Mouse (Mus musculus) left cerebral cortex, adult 8-10 months (tissue): ENCODE results near the gene Jakmip3. TPM values are rescaled to one million over a fixed set of nuclear protein-coding genes. Genes with fewer than 3 reads are reported as not detected.

Experiments
- DNase-seq, 2 experiments: peaks; one replicate each; pipeline ENCODE4 v3.0.0; 2022; ENCODE audit warnings: low spot score in 2 of 2
- total RNA-seq, 4 experiments: library from RNA; stranded (reverse); gene quantifications; 2 replicates each; pipeline ENCODE4 v1.2.4; 2022

The Jakmip3 gene
- total RNA-seq, 4 experiments from 2014 or later: 43.6 to 52.7 (median 51.6) TPM

DNA sequence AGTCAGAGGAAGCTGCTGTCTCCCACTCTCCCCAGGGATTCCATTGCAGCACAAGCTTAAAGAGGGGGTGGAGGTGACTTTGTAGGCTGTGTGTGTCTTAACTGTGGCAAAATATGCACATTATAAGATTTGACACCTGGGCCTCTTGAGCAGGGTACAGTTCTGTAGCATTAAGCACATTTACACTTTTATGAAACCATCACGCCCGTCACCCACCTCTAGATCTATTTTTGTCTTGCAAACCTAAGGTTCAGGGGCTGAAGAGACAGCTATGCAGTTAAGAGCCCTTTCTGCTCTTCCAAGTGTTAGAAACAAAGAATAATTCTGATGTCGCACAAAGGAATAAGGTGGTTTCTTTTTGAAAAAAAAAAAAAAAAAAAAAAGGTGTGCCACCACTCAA lies 5.1 kb downstream of the Jakmip3 start:
- no peak for DNase-seq

DNA sequence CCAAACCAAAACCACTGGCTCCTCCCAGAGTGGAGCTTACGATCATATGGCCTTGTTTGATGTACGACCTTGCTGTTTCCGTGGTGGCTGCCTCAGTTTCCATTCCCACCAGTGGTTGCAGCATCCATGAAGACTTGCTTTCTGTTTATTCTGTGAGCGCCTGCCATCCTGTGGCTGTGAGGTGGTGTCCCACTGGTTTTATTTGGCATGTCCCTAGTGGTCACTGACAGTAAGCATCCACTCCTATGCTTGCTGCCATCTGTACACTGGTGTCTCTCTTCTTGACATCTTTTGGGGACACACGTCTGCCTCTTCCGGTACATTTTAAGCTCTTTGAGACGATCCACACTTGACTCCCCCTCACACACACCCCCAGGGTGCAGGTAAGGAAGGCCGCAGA lies 7.2 kb downstream of the Jakmip3 start:
- no peak for DNase-seq

DNA sequence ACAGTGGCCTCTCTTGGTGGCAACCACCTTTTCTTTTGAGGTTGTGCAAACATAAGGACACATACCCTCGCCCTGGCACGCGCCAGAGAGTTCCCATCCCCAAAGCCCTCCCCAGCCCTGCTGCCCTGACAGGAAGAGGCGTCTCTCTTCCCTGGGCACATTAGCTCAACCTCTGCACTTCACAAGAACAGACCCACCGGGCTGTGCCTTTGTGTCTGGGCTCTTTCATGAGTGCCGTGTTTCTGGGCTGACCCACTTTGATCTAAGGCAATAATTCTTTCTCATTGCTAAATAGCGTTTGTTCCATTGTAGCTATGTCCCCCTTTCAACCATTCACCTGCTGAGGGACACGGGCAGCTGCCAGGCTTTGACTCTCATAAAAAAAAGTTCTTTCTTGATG lies 7.8 kb downstream of the Jakmip3 start:
- no peak for DNase-seq

DNA sequence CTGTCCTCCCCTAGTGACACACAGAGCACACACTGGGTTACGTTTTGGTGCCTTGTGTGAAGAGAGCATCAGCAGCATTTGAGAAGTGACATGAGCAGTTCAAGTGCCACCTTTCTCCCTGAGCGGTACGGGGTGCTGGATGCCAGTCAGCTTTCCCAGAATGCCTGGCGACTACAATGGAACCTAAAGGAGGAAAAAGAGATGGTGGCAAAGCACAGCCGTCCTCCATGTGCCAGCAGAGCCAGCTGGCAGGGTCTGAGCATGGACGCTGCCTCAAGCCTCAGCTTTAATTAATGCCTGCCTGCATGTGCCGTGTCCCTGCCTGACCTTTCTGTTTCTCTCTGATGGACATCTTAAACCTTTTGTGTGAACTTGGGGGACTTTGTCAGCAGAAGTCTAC lies 15.3 kb downstream of the Jakmip3 start:
- no peak for DNase-seq

DNA sequence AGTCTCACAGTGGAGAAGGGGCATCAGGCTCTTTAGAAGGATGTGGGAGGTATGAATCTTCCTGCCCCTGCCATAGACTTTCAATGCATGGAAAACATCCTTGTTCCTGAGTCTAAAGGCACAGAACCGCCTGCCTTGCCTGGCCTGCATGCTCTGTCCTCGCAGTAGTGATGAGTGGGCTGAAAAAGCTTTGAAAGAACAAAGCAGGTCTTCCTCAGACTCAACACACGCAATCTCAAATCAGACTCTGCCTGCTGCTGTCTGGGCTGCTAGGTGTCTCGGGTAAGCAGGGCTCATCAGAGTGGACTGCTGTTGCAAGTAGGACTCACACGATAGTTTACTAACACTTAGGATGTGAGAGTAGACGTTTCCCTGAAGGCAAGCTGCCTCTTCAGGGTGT lies 16.6 kb downstream of the Jakmip3 start:
- DNase-seq: no peak

DNA sequence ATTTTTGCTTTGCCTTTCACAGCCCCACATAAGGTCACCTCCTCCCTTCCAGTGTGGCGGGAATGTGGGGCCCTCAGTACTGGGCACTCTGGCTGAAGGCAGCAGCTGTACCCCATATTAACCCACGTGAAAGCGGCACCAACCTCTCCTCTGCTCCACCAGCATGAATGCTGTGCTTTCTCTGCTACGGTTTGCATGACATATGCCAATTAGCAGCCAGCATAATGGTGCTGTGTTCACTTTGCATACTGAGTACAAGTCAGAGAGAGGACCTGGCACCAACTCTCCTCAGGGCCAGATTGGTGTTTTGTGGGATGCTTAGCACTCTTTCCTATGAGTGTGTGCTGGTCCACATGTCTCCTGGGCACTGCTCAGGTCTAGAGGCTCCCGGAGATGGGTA lies 19.2 kb downstream of the Jakmip3 start:
- no peak for DNase-seq

DNA sequence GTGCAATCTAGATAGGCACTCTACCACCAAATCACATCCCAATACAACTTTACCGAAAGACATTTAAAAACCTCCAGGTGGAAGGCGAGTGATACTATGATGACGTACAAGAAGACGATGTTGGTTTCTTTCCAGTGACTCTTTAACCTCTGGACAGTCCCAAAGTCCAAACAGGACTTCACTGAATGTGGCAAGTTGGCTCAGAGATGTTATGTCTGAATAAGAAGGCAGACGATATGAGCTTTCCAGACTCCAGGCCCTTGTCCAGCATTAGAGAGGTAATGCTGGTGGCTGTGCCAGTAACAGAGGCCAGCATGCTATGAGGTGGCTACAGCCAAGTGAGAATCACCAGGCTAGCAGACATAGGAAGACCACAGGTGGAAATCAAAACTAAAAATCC lies 23.2 kb downstream of the Jakmip3 start:
- no peak for DNase-seq

DNA sequence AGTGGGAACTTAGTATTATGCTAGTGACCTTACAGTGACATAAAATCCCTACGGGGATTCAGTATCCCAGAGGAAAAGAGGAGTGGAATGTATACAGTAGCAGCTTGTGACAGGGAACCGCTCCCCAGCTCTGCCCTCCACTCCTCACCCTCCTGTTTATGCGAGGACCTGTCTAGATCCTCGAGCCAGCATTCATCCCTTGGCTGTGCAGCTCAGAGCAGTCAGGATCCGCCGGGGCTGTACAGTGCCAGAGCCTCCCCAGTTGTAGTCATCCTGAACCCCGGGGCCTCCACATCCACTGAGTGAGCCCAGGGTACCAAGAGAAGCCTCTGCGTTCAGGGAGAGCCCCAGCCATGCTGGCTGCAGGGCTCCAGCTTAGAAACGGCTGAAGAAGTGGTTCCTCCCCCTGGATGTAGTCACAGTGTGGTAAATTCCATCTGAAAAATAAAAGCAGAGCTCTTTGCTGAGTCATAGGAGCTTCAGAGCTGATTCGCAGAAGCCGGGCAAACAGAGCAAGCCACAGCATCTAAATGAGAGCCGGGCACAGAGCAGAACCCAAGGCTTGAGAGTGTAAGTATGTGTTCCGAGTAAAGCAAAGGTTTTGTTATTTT lies 27.6 kb downstream of the Jakmip3 start:
- peak; percentile 18 to 58 for DNase-seq

DNA sequence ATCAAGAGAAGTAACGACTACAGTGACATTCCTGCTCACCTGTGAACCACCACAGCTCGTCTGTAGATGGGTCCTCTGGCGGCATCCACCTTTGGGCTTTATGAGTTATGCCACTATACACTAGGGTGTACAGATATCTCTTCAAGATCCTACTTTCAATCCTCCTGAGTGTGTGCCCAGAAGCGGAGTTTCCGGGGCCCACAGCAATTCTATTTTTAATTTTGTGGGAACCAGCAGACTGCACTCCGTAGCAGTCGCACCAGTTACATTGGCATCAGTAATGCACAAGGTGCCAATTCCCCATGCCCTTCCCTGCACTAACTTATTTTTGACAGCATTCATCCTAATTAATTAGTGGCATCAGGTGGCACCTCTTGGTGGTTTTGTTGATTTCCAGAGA lies 37.0 kb downstream of the Jakmip3 start:
- DNase-seq: no peak

DNA sequence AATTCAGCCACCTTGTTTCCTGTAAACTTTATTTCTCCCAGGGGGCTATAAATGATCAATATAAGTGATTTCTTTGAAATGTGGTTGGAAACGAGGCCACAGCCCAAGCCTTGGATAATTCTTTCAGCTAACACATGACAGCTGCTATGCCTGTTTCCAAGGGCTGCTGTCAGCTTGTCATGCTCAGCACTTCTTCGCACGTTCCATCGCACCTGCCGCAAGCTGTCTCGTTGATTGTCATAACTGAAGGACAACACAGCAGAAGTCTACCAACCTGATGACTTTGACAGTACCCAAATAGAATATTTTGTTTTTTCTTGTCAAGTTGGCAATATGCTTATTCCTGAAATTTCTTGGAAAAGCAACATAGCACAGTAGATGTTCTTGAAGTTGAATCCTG lies 44.0 kb downstream of the Jakmip3 start:
- DNase-seq: no peak

DNA sequence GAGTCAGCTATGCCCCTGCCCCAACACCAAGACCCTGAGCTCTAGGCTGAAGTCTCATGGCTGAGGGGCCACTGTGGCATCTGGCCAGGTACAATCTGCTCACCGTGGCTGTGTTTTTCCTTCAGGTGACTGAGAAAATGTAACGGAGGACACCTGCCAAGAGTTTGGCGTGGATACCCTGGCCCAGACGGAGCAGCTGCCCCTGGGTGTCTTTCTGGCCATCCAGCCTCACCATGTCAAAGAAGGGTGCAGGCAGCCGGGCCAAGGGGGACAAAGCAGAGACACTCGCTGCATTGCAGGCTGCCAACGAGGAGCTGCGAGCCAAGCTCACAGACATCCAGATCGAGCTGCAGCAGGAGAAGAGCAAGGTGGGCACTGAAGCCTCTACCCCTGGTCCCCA lies 48.6 kb downstream of the Jakmip3 start:
- no peak for DNase-seq

DNA sequence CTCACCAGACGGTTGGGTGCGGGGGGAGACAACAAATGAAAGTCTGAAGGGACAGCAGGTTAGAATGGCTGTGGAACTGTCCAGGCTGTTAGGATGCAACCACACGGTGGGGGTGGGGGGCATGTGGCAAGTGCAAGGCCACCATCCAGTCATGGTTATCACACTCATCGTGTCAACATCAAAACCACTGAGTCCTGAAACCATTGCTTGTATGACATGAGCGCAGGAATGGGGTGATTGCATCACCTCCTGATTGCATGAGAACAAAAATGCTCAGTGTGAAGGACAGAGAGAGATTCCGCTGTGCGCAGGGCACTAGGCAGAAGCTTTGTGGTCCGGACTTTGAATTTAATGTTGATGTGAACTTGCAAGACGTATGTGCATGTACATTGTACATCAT lies 62.2 kb downstream of the Jakmip3 start:
- no peak for DNase-seq

DNA sequence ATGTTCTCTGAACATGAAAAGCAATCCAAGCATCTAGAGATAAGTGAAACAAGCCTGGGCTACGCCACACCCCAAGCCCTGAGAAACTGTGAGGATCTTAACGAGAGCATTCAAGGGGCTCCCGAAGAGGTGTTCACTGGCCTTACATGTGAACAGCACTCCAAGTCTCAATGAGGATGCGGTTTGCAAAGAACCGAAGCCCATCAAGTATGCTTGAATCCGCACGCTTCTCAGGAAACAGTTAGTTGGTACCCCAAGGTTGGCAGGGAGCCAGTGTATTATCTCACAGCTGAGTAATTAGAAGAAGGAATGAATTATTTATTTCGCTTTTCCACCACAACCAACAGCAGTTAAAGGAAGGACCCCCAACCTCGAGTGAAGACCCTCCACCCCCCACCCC lies 62.7 kb downstream of the Jakmip3 start:
- no peak for DNase-seq

DNA sequence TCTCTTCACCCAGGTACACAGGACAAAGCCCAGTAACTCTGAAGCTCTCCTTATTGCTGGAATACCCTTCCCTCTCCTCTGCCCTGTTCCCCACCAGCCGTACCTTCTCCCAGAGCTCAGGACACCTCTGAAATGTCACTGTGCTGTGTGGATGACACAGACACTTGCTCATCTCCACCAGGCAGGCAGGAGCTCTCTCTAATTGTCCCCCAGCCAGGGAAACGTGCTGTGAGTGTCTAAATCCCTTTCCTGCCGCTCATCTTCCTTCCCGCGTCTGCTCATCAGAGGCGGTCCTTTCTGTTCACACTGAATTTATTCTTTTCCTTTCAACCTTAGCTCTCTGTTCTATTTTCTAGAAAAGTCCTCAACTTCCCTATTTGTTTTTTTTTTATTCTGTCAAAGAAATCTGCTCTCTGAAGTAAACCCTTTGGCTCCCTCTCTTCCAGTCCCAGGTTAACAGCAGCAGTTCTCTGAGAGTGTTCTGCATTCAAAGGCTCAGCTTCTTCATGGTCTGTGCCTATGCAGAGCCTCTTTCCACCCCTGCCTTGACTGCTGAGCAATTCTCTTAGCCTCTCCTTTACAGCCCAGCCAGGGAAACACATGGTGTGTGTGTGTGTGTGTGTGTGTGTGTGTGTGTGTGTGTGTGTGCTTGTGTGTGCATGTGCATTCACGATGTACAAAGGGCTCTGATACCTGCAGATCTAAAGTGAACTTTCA lies 69.4 kb downstream of the Jakmip3 start:
- no peak for DNase-seq

DNA sequence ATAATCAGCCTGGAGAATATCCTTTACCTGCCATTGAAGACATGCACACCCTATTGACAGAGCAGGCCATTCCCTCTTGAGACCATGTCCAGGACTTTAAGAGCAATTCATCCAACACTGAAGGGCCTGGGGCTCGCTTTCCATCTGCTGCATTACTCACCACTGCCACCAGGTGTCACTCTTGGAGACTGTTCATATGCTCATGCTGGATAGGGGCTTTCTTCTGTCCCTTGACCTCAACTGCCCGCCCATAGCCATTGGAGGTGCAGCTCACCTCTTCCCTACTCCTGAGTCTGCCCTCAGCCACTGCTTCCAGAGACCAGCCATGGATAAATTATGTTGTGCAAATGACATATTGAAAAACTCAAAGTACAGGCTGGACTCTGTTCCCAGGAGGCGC lies 70.5 kb downstream of the Jakmip3 start:
- peak in 1 of 2 experiments; percentile 55 for DNase-seq

DNA sequence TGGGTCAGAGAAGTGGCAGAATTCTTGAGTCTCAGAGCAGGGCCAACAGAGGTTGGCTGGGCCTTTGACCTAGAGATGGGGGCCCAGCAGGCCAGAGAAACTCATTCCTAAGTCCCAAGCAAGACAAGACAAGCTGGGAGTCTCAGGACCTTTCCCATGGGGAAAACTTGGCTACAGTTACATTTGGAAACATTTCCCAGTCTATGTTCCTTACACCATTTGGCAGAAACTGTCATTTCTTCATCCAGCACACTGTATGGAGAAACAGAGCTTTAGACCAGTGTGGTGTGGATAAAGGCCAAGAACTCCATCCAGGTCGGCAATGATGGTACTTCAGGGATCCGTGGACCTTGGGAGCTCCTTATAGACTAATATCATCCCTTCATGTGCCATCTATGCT lies 71.1 kb downstream of the Jakmip3 start:
- DNase-seq: no peak

DNA sequence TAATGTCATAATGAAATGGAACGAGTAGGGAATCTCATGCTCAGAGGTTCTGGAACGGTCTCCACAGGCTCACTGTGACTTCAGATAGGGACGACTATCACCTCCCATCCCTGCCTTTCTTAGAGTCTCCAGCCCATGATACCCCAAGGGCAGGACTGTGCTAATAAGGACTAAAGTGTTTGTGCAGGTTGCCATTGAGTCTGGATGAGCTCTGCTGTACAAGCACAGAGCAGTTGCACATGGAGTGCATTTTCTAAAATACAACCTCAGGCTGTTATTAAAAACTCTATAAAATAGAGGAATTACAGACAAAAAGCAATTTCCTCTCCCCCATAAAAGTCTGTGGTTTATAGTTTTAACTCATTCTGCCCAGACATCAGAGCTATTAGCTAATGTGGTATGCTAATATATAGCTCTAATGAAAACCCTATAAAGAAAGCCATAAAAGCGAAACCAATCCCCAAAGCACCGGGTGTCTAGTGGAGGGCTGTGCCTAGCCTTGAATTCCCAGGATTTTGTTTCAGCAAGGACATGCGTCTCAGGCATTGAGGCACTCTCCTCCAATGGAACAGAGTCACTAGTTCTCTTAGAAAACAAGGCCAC lies 72.3 kb downstream of the Jakmip3 start:
- DNase-seq: no peak

DNA sequence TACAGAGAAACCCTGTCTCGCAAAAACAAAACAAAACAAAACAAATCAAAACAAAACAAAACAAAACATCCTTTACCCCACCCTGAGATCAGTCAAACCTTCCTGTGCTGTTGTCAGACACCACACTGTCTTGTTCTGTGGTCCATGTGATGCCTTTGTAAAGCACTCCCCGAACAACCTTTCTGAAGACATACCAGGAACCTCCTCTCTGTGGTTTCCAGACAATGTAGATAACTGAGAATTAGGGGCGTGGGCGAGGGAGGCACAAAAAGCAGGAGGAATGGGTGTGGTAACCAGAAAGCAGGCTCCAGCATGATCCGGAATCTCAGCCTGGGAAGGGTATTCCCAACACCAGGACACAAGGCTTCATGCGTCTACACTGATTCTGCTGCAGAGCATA lies 74.6 kb downstream of the Jakmip3 start:
- DNase-seq: no peak

DNA sequence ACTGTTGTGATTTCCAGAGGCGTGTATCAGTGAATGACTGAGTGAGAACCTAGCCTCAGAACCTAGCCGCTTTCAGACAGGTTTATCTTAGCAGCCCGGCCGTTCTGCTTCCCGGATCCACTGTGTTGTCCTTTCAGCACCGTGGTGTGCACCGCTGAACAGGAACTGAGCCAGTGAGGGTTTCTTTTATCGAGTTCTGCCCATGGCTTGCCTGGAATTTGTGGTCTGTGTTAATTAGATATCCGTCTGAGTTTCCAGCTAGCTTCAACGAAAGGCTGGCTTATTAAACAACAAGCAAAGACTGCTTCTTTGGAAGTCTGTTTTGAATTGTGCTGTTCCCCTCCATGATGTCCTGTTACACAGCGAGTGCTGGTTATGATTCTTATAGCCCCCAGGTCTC lies 75.8 kb downstream of the Jakmip3 start:
- no peak for DNase-seq

DNA sequence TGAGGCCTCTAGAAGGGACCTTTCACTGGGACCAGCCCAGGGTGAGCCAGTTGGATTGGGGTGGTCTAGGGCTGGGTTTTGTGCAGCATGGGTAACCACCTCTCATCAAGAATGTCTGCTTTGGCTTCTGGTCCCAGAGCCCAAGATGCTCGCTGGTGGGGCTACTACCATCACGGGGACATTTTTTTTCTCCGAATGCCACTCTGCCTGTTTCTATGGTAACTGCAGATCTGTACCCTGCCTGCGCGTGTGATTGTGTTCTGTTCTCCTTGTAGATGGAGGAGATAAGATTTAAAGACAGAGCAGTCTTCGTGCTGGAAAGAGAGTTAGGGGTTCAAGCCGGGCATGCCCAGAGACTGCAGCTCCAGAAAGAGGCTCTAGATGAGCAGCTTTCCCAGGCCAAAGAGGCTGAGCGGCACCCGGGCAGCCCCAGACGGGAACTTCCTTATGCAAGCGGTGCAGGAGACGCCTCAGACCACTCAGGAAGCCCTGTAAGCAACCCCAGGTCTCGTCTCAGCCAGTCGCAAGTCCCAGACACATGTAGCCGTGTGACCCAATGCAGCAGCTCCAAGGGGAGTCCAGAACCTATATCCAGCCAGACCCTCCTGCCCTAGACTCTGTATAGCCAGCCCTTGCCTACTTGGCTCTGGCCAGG lies 76.8 kb downstream of the Jakmip3 start:
- DNase-seq: no peak

DNA sequence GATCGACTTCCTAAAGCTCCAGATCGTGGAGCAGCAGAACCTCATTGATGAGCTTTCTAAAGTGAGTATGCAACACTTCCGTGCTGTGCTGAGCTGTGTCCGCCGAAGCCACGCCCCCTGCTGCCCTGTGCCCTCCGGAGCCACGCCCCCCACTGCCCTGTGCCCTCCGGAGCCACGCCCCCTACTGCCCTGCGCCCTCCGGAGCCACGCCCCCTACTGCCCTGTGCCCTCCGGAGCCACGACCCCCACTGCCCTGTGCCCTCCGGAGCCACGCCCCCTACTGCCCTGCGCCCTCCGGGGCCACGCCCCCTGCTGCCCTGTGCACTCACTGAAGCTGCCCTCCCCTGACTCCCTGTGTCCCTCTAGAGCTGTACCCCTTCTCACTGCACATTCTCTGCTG lies 80.4 kb downstream of the Jakmip3 start:
- no peak for DNase-seq

DNA sequence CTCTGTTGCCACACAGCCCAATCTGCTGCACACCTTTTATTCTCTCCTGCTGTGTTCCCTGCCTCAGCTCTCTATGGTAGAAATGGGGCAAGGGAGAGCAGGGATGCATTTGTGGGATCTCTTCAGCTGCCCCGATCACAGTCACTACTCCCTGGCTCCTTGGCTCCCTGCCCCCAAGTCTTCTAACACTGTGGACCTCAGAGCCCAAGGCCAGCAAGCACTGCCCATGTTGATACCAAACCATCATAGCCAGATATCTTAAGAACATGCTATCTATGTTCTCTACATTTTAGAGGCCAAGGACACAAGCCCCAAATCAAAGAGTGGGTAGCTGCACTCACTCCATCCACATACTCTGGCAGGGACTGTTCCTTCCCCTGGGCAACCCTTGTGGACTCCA lies 80.8 kb downstream of the Jakmip3 start:
- DNase-seq: no peak

DNA sequence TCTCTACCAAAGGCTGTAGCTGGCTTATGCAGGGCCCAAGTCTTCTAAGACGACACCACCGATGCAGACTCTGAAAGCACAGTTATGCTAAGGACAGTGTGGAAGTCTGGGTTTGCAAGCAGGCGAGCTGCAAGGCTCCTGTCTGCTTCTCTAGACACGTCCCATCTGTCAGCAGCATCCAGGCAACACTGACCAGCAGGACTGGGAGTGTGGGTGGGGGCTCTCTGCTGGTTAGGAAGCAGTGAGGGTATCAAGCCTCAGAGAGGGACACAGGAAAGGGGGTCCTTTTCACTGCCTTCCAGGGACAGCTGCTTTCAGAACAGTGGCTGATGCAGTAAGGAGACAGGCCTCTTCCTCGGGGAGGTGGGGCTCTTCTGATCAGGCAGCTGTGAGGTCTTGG lies 86.6 kb downstream of the Jakmip3 start:
- no peak for DNase-seq
